Mouse (Mus musculus): ENCODE data around the gene Scgb2b27. TPM values are rescaled to one million over a fixed set of nuclear protein-coding genes. Genes with fewer than 3 reads are reported as not detected.

The Scgb2b27 gene
- not detected for polyA plus RNA-seq (2015; fragmentation: Illumina TruSeq; extraction: RNeasy Lipid Tissue Mini Kit (QIAGEN cat#74804); ENCODE audit: insufficient read depth, low replicate concordance)

DNA sequence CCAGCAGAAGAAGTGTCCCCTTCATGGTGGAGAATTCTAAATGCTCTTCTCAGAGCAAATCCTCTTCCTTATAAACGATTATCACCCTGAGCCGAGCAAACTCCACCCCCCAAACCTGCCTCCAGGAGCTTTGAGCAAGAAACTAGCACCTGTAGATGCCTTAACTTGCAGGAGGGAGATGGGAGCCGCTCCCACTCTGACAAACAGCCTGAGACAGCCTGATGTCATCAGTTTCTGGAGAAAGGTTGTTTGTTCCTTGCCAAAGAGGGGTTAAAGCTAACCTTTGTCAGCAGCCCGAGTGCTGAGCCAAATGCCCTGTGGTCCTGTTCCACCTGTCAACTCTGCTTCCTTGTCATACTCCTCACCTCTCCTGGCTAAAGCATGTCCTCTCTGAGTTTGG lies at the start of gene Scgb2b27:
Scgb2b27 (minus strand) TSS at position 101 of the 400 bp plus-strand sequence.

GRCm38 (mm10) chr7:34021183-34021582 lies 7.4 kb upstream of the Scgb2b27 start, which contains the start of gene Scgb1b27:
Gene Scgb1b27 (plus strand): TSS chr7:34021483.

Other genes starting within 250 kb of the Scgb2b27 start
- not detected for gene Scgb2b26, start 68.9 kb downstream of the Scgb2b27 start, polyA plus RNA-seq (2015; fragmentation: Illumina TruSeq; extraction: RNeasy Lipid Tissue Mini Kit (QIAGEN cat#74804); ENCODE audit: insufficient read depth, low replicate concordance)
- gene Scgb1b27, start 7.5 kb upstream of the Scgb2b27 start, polyA plus RNA-seq (2015; fragmentation: Illumina TruSeq; extraction: RNeasy Lipid Tissue Mini Kit (QIAGEN cat#74804); ENCODE audit: insufficient read depth, low replicate concordance): not detected
- not detected for gene Scgb1b30, start 81.5 kb upstream of the Scgb2b27 start, polyA plus RNA-seq (2015; fragmentation: Illumina TruSeq; extraction: RNeasy Lipid Tissue Mini Kit (QIAGEN cat#74804); ENCODE audit: insufficient read depth, low replicate concordance)
- gene Wtip, start 119.3 kb upstream of the Scgb2b27 start, polyA plus RNA-seq (2015; fragmentation: Illumina TruSeq; extraction: RNeasy Lipid Tissue Mini Kit (QIAGEN cat#74804); ENCODE audit: insufficient read depth, low replicate concordance): 2.8 TPM
- 124 TPM for gene Uba2, start 155.7 kb upstream of the Scgb2b27 start, polyA plus RNA-seq (2015; fragmentation: Illumina TruSeq; extraction: RNeasy Lipid Tissue Mini Kit (QIAGEN cat#74804); ENCODE audit: insufficient read depth, low replicate concordance)
- 32.5 TPM for gene Pdcd2l, start 182.7 kb upstream of the Scgb2b27 start, polyA plus RNA-seq (2015; fragmentation: Illumina TruSeq; extraction: RNeasy Lipid Tissue Mini Kit (QIAGEN cat#74804); ENCODE audit: insufficient read depth, low replicate concordance)
- 267 TPM for gene Gpi1, start 216.4 kb upstream of the Scgb2b27 start, polyA plus RNA-seq (2015; fragmentation: Illumina TruSeq; extraction: RNeasy Lipid Tissue Mini Kit (QIAGEN cat#74804); ENCODE audit: insufficient read depth, low replicate concordance)
- gene Gm6096, start 237.1 kb upstream of the Scgb2b27 start, polyA plus RNA-seq (2015; fragmentation: Illumina TruSeq; extraction: RNeasy Lipid Tissue Mini Kit (QIAGEN cat#74804); ENCODE audit: insufficient read depth, low replicate concordance): not detected

Data from spleen, adult 10 weeks (tissue).